Mouse (Mus musculus): Measurements from ENCODE around the gene Ngf. TPM values are rescaled to one million over a fixed set of nuclear protein-coding genes. Genes with fewer than 3 reads are reported as not detected.

The Ngf gene
- polyA plus RNA-seq, 1 experiment from 2014 or later, result 1.0 TPM

- WGBS, result 83% methylated on average over 8 of the region's 8 CpGs
- Histone ChIP-seq H3K27ac (ENCODE audit: low read depth, low read length) (no peak overlapping the region), H3K36me3 (ENCODE audit: control insufficient read depth, insufficient read depth, low read length) (no peaks in the 10 kb centered on the region), H3K9ac (ENCODE audit: low read length) (no peak overlapping the region), H3K4me1 (ENCODE audit: control insufficient read depth, insufficient read depth, low read length) (no peaks in the 10 kb centered on the region), H3K9me3 (ENCODE audit: control insufficient read depth, low read length) (no peaks in the 10 kb centered on the region), H3K27me3 (ENCODE audit: control insufficient read depth, insufficient read depth, low read length) (peaks cover 21% of the 10 kb centered on the region), H3K4me3 (ENCODE audit: low read depth, low read length) (no peak overlapping the region), H3K4me2 (ENCODE audit: low read depth) (no peak overlapping the region)
- DNase-seq (ENCODE audit: low spot score) (no peak), ATAC-seq (ENCODE audit: insufficient read depth, low FRiP score, low TSS enrichment) (no peak)
These were observed 2.6 kb upstream of the Ngf start for GRCm38 (mm10) chr3:102467121-102467520.

- Histone ChIP-seq H3K9me3 (ENCODE audit: control insufficient read depth, low read length) (no peaks in the 10 kb centered on the region), H3K36me3 (ENCODE audit: control insufficient read depth, insufficient read depth, low read length) (no peaks in the 10 kb centered on the region), H3K27ac (ENCODE audit: low read depth, low read length) (no peak overlapping the region), H3K4me2 (ENCODE audit: low read depth) (no peak overlapping the region), H3K4me3 (ENCODE audit: low read depth, low read length) (no peak overlapping the region), H3K27me3 (ENCODE audit: control insufficient read depth, insufficient read depth, low read length) (peaks cover 21% of the 10 kb centered on the region), H3K4me1 (ENCODE audit: control insufficient read depth, insufficient read depth, low read length) (no peaks in the 10 kb centered on the region), H3K9ac (ENCODE audit: low read length) (no peak overlapping the region)
- DNase-seq (ENCODE audit: low spot score) (no peak), ATAC-seq (ENCODE audit: insufficient read depth, low FRiP score, low TSS enrichment) (no peak)
- 63% methylated on average over 5 of the region's 5 CpGs for WGBS
These were observed 1.5 kb downstream of the Ngf start for GRCm38 (mm10) chr3:102471251-102471650.

GRCm38 (mm10) chr3:102471799-102472198 lies 2.1 kb downstream of the Ngf start:
- no peak overlapping the region for H3K9ac ChIP-seq (ENCODE audit: low read length)
- H3K27me3 ChIP-seq (ENCODE audit: control insufficient read depth, insufficient read depth, low read length), result peaks cover 21% of the 10 kb centered on the region
- H3K4me2 ChIP-seq (ENCODE audit: low read depth), result no peak overlapping the region
- WGBS, result 70% methylated on average over 5 of the region's 5 CpGs
- H3K27ac ChIP-seq (ENCODE audit: low read depth, low read length), result no peak overlapping the region
- H3K36me3 ChIP-seq (ENCODE audit: control insufficient read depth, insufficient read depth, low read length), result no peaks in the 10 kb centered on the region
- ATAC-seq (ENCODE audit: insufficient read depth, low FRiP score, low TSS enrichment) (no peak), DNase-seq (ENCODE audit: low spot score) (no peak)
- H3K4me1 ChIP-seq (ENCODE audit: control insufficient read depth, insufficient read depth, low read length), result no peaks in the 10 kb centered on the region
- no peak overlapping the region for H3K4me3 ChIP-seq (ENCODE audit: low read depth, low read length)
- H3K9me3 ChIP-seq (ENCODE audit: control insufficient read depth, low read length), result no peaks in the 10 kb centered on the region

GRCm38 (mm10) chr3:102474275-102475155 lies 4.8 kb downstream of the Ngf start:
- Histone ChIP-seq H3K4me2 (ENCODE audit: low read depth) (no peak overlapping the region), H3K4me3 (ENCODE audit: low read depth, low read length) (no peak overlapping the region), H3K9ac (ENCODE audit: low read length) (no peak overlapping the region), H3K36me3 (ENCODE audit: control insufficient read depth, insufficient read depth, low read length) (no peaks in the 10 kb centered on the region), H3K27me3 (ENCODE audit: control insufficient read depth, insufficient read depth, low read length) (peaks cover 14% of the 10 kb centered on the region), H3K9me3 (ENCODE audit: control insufficient read depth, low read length) (no peaks in the 10 kb centered on the region), H3K4me1 (ENCODE audit: control insufficient read depth, insufficient read depth, low read length) (no peaks in the 10 kb centered on the region), H3K27ac (ENCODE audit: low read depth, low read length) (no peak overlapping the region)
- ATAC-seq (ENCODE audit: insufficient read depth, low FRiP score, low TSS enrichment) (no peak), DNase-seq (ENCODE audit: low spot score) (no peak)
- 84% methylated on average over 15 of the region's 15 CpGs for WGBS

DNA sequence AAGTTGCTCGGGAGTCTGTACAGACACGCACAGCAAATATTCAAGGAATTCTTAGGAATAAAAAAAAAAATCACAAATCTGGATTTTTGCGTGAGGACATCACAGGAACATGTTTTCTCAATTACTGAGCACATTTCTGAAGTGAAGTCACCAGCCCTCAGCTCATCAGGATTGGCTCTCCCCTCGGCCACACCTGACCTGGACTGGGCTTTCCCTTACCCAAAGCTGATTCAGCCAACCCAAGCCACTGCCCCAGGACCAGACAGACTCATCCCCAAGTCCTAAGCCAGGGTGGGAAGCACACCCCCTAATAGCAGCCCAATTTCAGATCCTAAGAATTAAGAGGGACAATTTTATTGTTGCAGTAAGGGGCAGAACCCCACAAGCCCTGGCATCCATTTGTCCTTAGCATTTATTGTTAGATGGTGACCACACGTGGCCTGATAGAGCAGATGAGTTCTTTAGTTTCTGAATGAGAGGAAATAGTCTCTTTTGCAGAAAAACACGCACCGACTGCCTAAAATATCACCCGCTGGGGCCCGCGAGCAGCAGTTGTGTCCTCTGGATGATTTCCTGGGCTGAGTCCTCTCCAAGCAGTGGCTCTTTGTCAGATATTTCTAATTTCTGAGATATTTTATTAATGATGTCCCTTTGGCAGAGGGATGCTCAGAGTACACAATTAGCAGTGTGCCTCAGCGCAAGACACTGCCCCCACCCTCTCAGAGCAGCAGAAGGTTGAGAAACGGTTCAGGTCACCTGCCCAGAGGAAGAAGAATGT lies 8.4 kb downstream of the Ngf start:
- no peaks in the 10 kb centered on the region for H3K27me3 ChIP-seq (ENCODE audit: control insufficient read depth, insufficient read depth, low read length)
- H3K36me3 ChIP-seq (ENCODE audit: control insufficient read depth, insufficient read depth, low read length), result no peaks in the 10 kb centered on the region
- no peak overlapping the region for H3K27ac ChIP-seq (ENCODE audit: low read depth, low read length)
- no peak overlapping the region for H3K9ac ChIP-seq (ENCODE audit: low read length)
- H3K4me3 ChIP-seq (ENCODE audit: low read depth, low read length), result no peak overlapping the region
- H3K4me1 ChIP-seq (ENCODE audit: control insufficient read depth, insufficient read depth, low read length), result no peaks in the 10 kb centered on the region
- H3K4me2 ChIP-seq (ENCODE audit: low read depth), result no peak overlapping the region
- WGBS, result 88% methylated on average over 12 of the region's 12 CpGs
- DNase-seq (ENCODE audit: low spot score) (no peak), ATAC-seq (ENCODE audit: insufficient read depth, low FRiP score, low TSS enrichment) (no peak)
- no peaks in the 10 kb centered on the region for H3K9me3 ChIP-seq (ENCODE audit: control insufficient read depth, low read length)

DNA sequence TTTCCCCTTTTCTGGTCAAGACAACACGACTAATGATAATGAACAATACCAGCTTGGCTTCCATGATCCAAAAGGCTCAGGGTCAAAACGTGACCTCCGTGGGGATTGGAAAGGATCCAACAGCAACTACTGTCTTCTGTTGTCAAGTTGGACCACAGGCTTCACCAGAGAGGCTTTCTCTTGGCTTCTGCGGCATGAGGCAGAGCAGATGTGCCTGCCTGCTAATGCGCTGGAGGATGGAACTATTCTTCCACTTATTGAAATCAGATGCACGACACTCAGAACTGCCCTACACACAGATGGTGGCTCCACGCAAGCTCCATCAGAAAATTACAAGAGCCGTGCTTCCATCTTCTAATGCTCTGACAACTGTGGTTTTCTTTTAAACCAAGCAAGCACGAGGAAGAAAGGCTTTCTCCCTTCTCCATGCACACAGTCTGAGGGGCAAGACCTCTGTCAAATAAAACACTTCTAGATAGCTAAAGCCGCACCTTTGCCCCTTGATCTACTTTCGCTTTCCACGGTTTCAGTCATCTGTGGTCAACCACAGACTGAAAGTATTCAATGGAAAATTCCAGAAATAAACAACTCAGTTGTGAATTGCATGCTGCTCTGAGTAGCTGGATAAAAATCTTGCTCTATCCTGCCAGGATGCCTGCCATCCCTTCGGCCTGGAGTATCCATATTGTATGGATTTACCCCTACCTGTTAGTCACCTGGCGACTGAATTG lies 20.8 kb downstream of the Ngf start:
- no peaks in the 10 kb centered on the region for H3K36me3 ChIP-seq (ENCODE audit: control insufficient read depth, insufficient read depth, low read length)
- DNase-seq (ENCODE audit: low spot score) (no peak), ATAC-seq (ENCODE audit: insufficient read depth, low FRiP score, low TSS enrichment) (no peak)
- H3K9ac ChIP-seq (ENCODE audit: low read length), result no peak overlapping the region
- no peak overlapping the region for H3K4me2 ChIP-seq (ENCODE audit: low read depth)
- H3K9me3 ChIP-seq (ENCODE audit: control insufficient read depth, low read length), result no peaks in the 10 kb centered on the region
- H3K27me3 ChIP-seq (ENCODE audit: control insufficient read depth, insufficient read depth, low read length), result no peaks in the 10 kb centered on the region
- WGBS, result 78% methylated on average over 14 of the region's 14 CpGs
- H3K27ac ChIP-seq (ENCODE audit: low read depth, low read length), result no peak overlapping the region
- H3K4me3 ChIP-seq (ENCODE audit: low read depth, low read length), result no peak overlapping the region
- H3K4me1 ChIP-seq (ENCODE audit: control insufficient read depth, insufficient read depth, low read length), result no peaks in the 10 kb centered on the region

- ATAC-seq (ENCODE audit: insufficient read depth, low FRiP score, low TSS enrichment) (no peak), DNase-seq (ENCODE audit: low spot score) (no peak)
- H3K9ac ChIP-seq (ENCODE audit: low read length), result no peak overlapping the region
- H3K36me3 ChIP-seq (ENCODE audit: control insufficient read depth, insufficient read depth, low read length), result no peaks in the 10 kb centered on the region
- H3K27ac ChIP-seq (ENCODE audit: low read depth, low read length), result no peak overlapping the region
- no peaks in the 10 kb centered on the region for H3K9me3 ChIP-seq (ENCODE audit: control insufficient read depth, low read length)
- no peak overlapping the region for H3K4me2 ChIP-seq (ENCODE audit: low read depth)
- H3K4me1 ChIP-seq (ENCODE audit: control insufficient read depth, insufficient read depth, low read length), result no peaks in the 10 kb centered on the region
- no peak overlapping the region for H3K4me3 ChIP-seq (ENCODE audit: low read depth, low read length)
- WGBS, result 88% methylated on average over 7 of the region's 7 CpGs
- no peaks in the 10 kb centered on the region for H3K27me3 ChIP-seq (ENCODE audit: control insufficient read depth, insufficient read depth, low read length)
These were observed 28.4 kb downstream of the Ngf start for GRCm38 (mm10) chr3:102498113-102498512.

DNA sequence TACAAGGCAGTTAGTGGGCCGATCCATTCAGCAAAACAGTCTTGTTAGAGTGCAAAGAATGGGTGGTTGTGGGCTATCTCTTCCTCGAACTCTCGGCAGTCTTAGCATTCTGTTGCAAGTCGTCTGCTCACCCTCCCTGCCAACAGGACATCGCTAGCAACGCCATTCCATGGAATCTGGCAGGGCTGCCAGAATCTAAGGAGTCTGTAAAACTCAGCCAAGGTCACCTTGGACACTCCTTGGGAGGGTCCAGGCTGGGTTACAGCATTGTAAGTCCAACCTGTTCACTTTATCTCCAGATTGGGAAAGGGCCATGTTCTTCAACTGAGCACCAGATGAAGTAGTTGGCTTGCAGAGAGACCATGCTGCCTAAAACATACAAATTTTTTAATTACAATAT lies 29.2 kb downstream of the Ngf start:
- WGBS, result 84% methylated on average over 6 of the region's 6 CpGs
- DNase-seq (ENCODE audit: low spot score), result no peak
- H3K27me3 ChIP-seq (ENCODE audit: control insufficient read depth, insufficient read depth, low read length), result no peaks in the 10 kb centered on the region
- H3K36me3 ChIP-seq (ENCODE audit: control insufficient read depth, insufficient read depth, low read length), result no peaks in the 10 kb centered on the region
- no peak for ATAC-seq (ENCODE audit: insufficient read depth, low FRiP score, low TSS enrichment)
- H3K27ac ChIP-seq (ENCODE audit: low read depth, low read length), result no peak overlapping the region
- no peak overlapping the region for H3K4me2 ChIP-seq (ENCODE audit: low read depth)
- H3K9me3 ChIP-seq (ENCODE audit: control insufficient read depth, low read length), result no peaks in the 10 kb centered on the region
- H3K4me1 ChIP-seq (ENCODE audit: control insufficient read depth, insufficient read depth, low read length), result no peaks in the 10 kb centered on the region
- no peak overlapping the region for H3K9ac ChIP-seq (ENCODE audit: low read length)
- no peak overlapping the region for H3K4me3 ChIP-seq (ENCODE audit: low read depth, low read length)

Measured in neural tube, embryonic 11.5 days (tissue).